Mouse (Mus musculus) c-Kit-negative CD71-positive TER-119-positive erythroid progenitor cells, embryonic 14.5 days (primary cell): ENCODE measurements around the gene Hoxc8.

Experiments used
- DNase-seq: peaks from one replicate; pipeline ENCODE4 v3.0.0-alpha.2; 2013; ENCODE audit warnings: low read depth, low spot score

Hoxc8 gene

DNA sequence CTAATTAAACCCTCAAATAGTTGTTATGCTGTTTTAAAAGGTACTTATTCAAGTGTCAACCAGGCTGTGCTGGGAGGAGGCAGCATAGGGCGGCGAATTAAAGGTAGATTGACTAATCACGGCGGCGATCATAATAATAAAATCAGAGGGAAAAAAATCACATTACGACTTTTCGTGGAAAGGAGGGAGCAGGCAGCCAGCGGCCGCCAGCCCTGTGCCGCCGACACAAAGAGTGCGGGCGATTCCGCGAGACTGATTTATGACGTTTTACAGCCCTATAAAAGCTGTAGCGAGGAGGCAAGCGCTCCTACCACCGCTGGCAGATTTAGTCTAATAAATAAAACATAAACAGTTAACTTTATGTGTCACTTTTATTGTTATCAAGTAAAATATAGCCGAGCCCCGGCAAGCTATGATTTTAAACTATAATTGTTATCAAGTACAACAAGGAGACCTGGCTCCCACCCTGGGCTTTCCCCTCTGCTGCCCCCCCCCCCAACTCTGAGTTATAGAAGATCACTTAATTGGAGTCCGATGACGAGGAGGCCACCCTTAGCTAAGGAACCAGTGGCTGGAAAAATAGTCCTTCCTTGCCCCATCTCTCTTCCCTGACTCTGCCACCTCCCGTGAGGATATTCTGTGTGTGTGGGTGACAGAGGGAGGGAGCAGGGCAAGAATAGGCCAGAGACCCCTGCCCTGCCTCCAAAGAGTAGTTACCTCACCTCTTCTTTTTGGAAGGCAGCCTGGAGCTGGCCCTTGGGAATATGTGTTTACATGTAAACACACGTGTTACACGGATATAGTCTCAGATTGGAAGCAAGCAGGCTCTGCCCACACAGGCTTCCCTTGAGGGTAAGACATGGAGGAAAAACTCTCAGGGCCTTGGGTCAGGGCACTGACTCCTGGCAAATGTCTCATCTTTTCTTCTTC is 42.5 kb downstream of the Hoxc8 start:
- DNase-seq: no peak

DNA sequence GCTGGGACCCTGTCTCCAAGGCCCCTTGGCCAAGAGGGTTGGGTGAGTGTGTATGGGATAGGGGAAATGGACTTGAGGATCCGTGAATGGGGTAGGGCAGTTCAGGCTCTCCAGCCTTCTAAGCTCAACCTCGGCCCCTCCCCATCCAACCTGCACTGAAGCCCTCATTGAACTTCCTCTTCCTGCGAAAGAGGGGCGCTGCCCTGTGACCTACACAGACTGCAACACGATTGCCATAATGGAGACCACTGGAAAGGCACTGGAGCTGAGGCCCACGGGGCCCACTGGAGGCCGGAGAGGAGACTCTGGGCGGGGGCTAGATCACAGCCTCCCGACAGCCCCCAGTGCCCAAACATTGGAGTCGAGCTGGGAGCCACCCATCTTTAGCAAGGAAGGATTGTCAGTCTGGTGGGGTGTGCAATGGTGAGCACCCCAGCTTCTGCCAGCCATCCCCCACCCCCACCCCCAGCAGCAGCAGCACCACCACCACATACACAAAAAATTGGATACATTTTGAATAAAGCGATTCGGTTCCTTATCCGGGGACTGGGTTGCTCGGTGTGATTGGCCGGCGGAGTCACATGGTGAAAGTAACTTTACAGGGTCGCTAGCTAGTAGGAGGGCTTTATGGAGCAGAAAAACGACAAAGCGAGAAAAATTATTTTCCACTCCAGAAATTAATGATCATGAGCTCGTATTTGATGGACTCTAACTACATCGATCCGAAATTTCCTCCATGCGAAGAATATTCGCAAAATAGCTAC is 43.8 kb downstream of the Hoxc8 start:
- no peak for DNase-seq

DNA sequence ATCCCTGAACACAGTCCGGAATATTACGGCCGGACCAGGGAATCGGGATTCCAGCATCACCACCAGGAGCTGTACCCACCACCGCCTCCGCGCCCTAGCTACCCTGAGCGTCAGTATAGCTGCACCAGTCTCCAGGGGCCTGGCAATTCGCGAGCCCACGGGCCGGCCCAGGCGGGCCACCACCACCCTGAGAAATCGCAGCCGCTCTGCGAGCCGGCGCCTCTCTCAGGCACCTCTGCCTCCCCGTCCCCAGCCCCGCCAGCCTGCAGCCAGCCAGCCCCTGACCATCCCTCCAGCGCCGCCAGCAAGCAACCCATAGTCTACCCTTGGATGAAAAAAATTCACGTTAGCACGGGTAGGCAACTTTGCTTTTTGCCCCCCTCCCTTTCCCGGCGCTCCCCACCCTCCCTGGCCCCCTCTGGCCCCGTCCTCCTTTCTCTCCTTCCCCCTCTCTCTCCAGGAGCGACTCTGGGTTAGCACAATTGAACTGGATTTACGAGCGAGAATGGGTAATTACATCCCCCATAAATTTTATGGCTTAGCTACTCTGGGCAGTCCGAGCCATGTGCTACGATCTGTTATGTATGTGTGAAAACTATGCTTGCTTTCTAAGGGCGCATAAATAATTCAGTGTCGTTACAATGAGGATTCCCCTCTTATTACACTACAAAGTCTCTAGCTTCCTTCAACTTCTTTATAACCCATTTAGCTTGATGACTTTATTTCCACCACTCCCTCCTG is 44.6 kb downstream of the Hoxc8 start:
- DNase-seq: no peak

DNA sequence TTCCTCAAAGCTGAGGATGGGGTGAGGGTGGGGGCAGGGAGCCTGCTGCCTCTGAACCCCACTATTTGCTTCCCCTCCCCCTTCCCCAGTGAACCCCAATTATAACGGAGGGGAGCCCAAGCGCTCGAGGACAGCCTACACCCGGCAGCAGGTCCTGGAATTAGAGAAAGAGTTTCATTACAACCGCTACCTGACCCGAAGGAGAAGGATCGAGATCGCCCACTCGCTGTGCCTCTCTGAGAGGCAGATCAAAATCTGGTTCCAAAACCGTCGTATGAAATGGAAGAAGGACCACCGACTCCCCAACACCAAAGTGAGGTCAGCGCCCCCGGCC is 45.1 kb downstream of the Hoxc8 start:
- DNase-seq: no peak

GRCm38 (mm10) chr15:103037579-103037978 is 47.2 kb downstream of the Hoxc8 start:
- DNase-seq: no peak

GRCm38 (mm10) chr15:103038701-103039480 is 48.5 kb downstream of the Hoxc8 start:
- no peak for DNase-seq

DNA sequence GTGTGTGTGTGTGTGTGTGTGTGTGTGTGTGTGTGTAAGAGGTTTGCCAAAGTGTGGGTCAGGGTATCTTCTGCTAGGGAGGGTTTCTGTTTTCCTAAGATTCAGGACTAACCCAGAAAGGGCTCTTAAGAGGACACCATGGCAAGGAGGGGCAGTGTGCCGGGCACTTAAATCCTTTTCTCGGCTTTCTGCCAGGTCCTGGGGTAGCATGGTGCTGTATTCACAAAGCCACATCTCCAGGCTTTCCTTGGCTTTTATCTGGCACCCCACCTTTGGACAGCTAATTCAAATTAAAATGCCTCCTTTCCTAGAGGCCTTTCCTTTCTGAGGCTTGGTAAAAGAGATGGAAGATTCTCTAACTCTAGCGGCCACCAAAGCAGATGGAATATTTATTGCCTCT is 49.2 kb downstream of the Hoxc8 start:
- no peak for DNase-seq

- DNase-seq: no peak
Observed at GRCm38 (mm10) chr15:103040601-103041000, 50.2 kb downstream of the Hoxc8 start.

- DNase-seq: no peak
Observed at GRCm38 (mm10) chr15:103041613-103042012, 51.2 kb downstream of the Hoxc8 start.

DNA sequence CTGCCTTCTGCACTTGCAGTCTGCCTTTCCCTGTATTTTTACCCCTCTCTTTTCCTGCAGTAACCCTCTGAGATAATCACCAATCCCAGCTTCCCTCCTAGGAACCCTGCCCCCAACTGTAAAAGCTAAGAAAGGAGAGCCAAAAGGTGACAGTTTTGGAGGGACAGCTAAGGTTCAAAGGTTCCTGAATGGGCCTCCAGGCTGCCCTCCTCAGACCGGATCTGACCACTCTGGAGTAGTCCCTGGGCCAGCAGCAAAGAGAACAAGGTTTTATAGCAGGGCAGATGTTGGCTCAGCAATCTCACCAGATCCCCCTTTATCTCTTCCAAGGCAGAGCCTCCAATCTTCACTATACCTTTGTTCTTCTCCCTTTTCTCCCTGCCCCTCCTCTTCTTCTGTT is 51.8 kb downstream of the Hoxc8 start:
- no peak for DNase-seq
